Mouse (Mus musculus): Measurements from ENCODE around the gene BC030499.

GRCm38 (mm10) chr11:78260489-78261258 is 30.0 kb upstream of the BC030499 start:
- no peak for TF ChIP-seq POLR2A (IDR thresholded peaks at IDR 0.05; ENCODE audit: insufficient read depth, low read length)
- no peak for TF ChIP-seq CTCF (IDR thresholded peaks at IDR 0.05; ENCODE audit: low read depth, low read length)
- TF ChIP-seq EP300 (IDR thresholded peaks at IDR 0.05; ENCODE audit: insufficient read depth, low read depth, low read length): no peak

Data from ES-Bruce4 (cell line).